In the genomic region with DNA sequence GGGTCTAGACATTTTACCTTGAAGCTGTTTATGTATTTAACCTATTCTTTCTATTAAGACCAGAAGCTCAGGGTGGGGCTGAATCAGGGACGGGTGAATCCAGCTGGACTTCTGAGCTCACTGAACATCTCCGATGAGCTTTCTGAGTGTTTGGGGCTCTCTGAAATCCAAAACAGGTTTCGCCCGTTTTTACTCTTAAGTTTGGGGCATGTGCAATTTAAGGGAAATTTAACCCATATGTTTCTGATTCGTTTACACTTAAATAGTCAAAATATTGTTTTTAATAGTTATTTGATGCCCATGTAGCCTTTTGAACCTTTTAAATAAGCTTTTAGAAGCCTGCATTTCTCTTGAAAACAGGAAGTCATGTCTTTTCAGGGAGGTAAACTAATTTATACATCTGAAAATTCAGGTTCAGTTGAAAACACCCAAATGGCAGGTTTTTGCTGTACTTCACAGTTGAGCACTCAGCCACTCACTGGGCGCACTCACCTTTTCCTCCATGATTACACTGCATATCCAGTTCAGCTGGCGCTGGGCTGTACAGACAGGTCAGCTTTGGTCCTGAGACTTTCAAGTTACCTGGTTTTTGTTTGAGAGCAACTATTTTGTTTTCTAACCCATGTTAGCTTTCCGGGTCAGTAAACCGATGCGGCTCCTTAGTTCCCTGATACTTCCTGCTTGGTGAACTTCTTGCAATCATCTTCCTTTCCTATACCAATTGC, we compare ENCODE assay signal across 17 mouse cellular contexts.
"Had no signal": no experiment of that assay in that cellular context is flagged by ENCODE, and none has a peak within 500 bp of the region (broad histone marks: within the 10 kb centered on the region; RNA-seq: fewer than 3 reads in every experiment).

No protein-coding gene starts in this region.

- H3K9ac ChIP-seq: liver, postnatal 0 days; lung, embryonic 15.5 days; midbrain, embryonic 12.5 days; midbrain, embryonic 15.5 days; neural tube, embryonic 12.5 days; stomach, embryonic 15.5 days had no signal

- H3K4me3 ChIP-seq: lung, embryonic 15.5 days; megakaryocyte, embryonic 14.5 days; midbrain, embryonic 12.5 days; midbrain, embryonic 15.5 days; neural tube, embryonic 12.5 days; stomach, embryonic 15.5 days had no signal

- H3K27ac ChIP-seq: lung, embryonic 15.5 days; macrophage; midbrain, embryonic 12.5 days; midbrain, embryonic 15.5 days; neural tube, embryonic 12.5 days; stomach, embryonic 15.5 days; stomach, postnatal 0 days had no signal

- H3K9me3 ChIP-seq: lung, embryonic 15.5 days; midbrain, embryonic 12.5 days; midbrain, embryonic 15.5 days; neural tube, embryonic 12.5 days; stomach, embryonic 15.5 days had no signal

- H3K4me2 ChIP-seq: lung, embryonic 15.5 days; midbrain, embryonic 12.5 days; midbrain, embryonic 15.5 days; neural tube, embryonic 12.5 days; stomach, embryonic 15.5 days had no signal

- H3K36me3 ChIP-seq: lung, embryonic 15.5 days; midbrain, embryonic 12.5 days; midbrain, embryonic 15.5 days; neural tube, embryonic 12.5 days; stomach, embryonic 15.5 days had no signal

- H3K4me1 ChIP-seq: lung, embryonic 15.5 days; megakaryocyte, embryonic 14.5 days; midbrain, embryonic 12.5 days; midbrain, embryonic 15.5 days; neural tube, embryonic 12.5 days; stomach, embryonic 15.5 days had no signal

- ATAC-seq: liver, postnatal 0 days; lung, postnatal 0 days; midbrain, embryonic 15.5 days had no signal

- H3K27me3 ChIP-seq: lung, embryonic 15.5 days; megakaryocyte, embryonic 14.5 days; midbrain, embryonic 12.5 days; midbrain, embryonic 15.5 days; neural tube, embryonic 12.5 days; stomach, embryonic 15.5 days had no signal

- DNase-seq: liver, postnatal 0 days; lung, adult 2 months; lung, postnatal 14 days; lung, postnatal 36 days; right cerebral cortex, postnatal 14 days; thymus, adult 2 months; thymus, postnatal 25 days; thymus, postnatal 4 days had no signal
